Mouse (Mus musculus): ENCODE results near the gene Milr1.

- no peak for TF ChIP-seq CTCF (conservative IDR thresholded peaks at IDR 0.05; ENCODE audit: insufficient read depth, insufficient read length, low read depth, low read length)
- TF ChIP-seq POLR2A (IDR thresholded peaks at IDR 0.05; ENCODE audit: low read depth, low read length): no peak
These were observed 65.3 kb downstream of the Milr1 start for GRCm38 (mm10) chr11:106816316-106816715.

Measured in kidney, adult 2 months (tissue).